Mouse (Mus musculus) heart, postnatal 0 days (tissue): Measurements from ENCODE around the gene Pdxp. TPM values are rescaled to one million over a fixed set of nuclear protein-coding genes. Genes with fewer than 3 reads are reported as not detected.

Experiments used
- ATAC-seq: fragments of 200-750 bp; cut with Nextera tagmentation; 2 replicates; pipeline ENCODE4 v1.8.0; 2017; ENCODE audit warnings: low read depth, moderate number of reproducible peaks, moderate library complexity; ENCODE audit not compliant: insufficient read depth
- DNase-seq: peaks from one replicate; pipeline ENCODE4 v3.0.0-alpha.2; 2016; ENCODE audit warnings: low spot score
- H3K27ac ChIP-seq: fragments of 300-500 bp; sonication (generic); 2 replicates; pipeline ENCODE4 v1.5.1; 2014; ENCODE audit warnings: low read depth, mild to moderate bottlenecking
- H3K27me3 ChIP-seq: fragments of 300-500 bp; sonication (generic); 2 replicates; pipeline ENCODE4 v1.6.1; 2014; ENCODE audit warnings: low read length, mixed read lengths; ENCODE audit not compliant: control insufficient read depth, insufficient read depth
- H3K36me3 ChIP-seq: fragments of 300-500 bp; sonication (generic); replicated peaks from 2 replicates; pipeline ENCODE4 v1.6.1; 2014; ENCODE audit warnings: low read length, mixed read lengths; ENCODE audit not compliant: control insufficient read depth, insufficient read depth
- H3K4me1 ChIP-seq: fragments of 300-500 bp; sonication (generic); 2 replicates; pipeline ENCODE4 v1.6.1; 2014; ENCODE audit warnings: antibody characterized with exemption; ENCODE audit not compliant: control insufficient read depth, insufficient read depth
- H3K4me2 ChIP-seq: fragments of 300-500 bp; sonication (generic); 2 replicates; pipeline ENCODE4 v1.6.1; 2014; ENCODE audit warnings: low read depth, mild to moderate bottlenecking, low read length, moderate library complexity
- H3K4me3 ChIP-seq: fragments of 300-500 bp; sonication (generic); 2 replicates; pipeline ENCODE4 v1.5.1; 2014; ENCODE audit warnings: low read depth, low read length
- H3K9ac ChIP-seq: fragments of 300-500 bp; sonication (generic); replicated peaks from 2 replicates; pipeline ENCODE4 v1.6.1; 2014; ENCODE audit warnings: low read depth, low read length, mixed read lengths
- H3K9me3 ChIP-seq: fragments of 300-500 bp; sonication (generic); replicated peaks from 2 replicates; pipeline ENCODE4 v1.6.1; 2016; ENCODE audit warnings: low read length; ENCODE audit not compliant: control insufficient read depth
- CTCF ChIP-seq: IDR thresholded peaks from 2 replicates; pipeline ENCODE4 v1.5.1; 2016; ENCODE audit warnings: antibody characterized with exemption, control low read depth, low read depth
- EP300 ChIP-seq: IDR thresholded peaks from 2 replicates; pipeline ENCODE4 v1.6.1; 2016; ENCODE audit warnings: antibody characterized with exemption, low read depth
- WGBS: fragments of 180-500 bp; shearing (Covaris S2); extraction: QIAGEN DNeasy Blood & Tissue Kit; methylation state at CpG from one replicate; pipeline ENCODE4 v1.1.7; 2014; 5-methylcytosine and 5-hydroxymethylcytosine counted together
- polyA plus RNA-seq: library from polyadenylated mRNA; unstranded; fragments of >200 nt; fragmentation: Nextera tagmentation; extraction: Ambion mirVana; gene quantifications from 2 replicates; pipeline ENCODE4 v1.2.1, GENCODE M21; 2015
- total RNA-seq: library from RNA; depleted of rRNA; stranded (reverse); fragments of >200 nt; gene quantifications from 2 replicates; pipeline ENCODE4 v1.2.3, GENCODE M21; 2014; ENCODE audit warnings: low replicate concordance

Gene Pdxp
- total and polyA plus RNA-seq, 2 experiments from 2014 or later, result 7.7 to 25.8 TPM

DNA sequence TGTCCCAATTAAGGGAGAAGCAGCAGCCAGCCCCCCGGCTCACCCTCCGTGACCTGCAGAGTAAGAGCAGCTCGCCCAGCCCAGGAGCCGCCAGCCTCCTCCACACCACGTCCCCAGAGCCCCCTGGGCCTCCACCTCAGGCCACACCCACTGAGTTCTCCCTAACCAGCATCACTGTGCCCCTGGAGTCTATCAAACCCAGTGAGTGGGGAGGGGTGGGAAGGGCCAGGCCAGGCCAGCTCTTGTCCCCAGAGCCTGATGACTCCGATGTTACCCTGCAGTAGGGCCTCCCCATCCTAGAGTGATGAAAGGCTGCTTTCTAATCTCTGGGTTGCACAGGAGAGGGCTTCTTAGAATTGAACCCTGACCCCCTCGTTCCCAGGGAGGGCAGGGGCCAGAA lies 21.3 kb upstream of the Pdxp start:
- DNase-seq (no peak), ATAC-seq (no peak)
- Histone ChIP-seq H3K36me3 (peaks cover 62% of the 10 kb centered on the region), H3K4me3 (no peak overlapping the region), H3K4me2 (no peak overlapping the region), H3K27ac (no peak overlapping the region), H3K27me3 (no peaks in the 10 kb centered on the region), H3K4me1 (peaks cover 17% of the 10 kb centered on the region), H3K9me3 (no peaks in the 10 kb centered on the region), H3K9ac (no peak overlapping the region)
- no peak for TF ChIP-seq CTCF
- TF ChIP-seq EP300, result no peak
- whole genome bisulfite sequencing, result 34% methylated on average over 7 of the region's 7 CpGs

DNA sequence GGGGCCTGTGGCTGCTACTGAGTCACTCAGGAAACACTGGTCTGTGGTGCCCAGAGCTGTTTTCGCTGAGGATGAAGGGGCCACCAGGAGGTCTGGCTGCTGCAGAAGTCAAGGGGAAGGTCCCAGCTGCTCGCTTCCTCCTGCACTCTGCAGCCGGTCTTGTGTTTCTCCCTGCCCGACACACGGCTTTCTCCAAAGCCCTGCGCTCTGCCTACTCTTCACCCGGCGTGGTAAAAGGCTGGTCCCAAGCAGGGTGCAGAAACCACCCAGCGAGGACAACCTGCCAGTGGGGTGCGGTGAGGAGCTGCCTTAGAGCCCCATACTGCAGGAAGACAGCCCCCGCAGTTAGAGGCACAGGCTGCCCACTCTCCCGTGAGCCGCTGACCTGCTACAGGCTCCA lies 19.0 kb upstream of the Pdxp start:
- Histone ChIP-seq H3K36me3 (peaks cover 39% of the 10 kb centered on the region), H3K4me2 (no peak overlapping the region), H3K4me1 (peaks cover 19% of the 10 kb centered on the region), H3K27ac (peak overlapping the region; percentile 36; the same call in 1 of the 2 replicates), H3K4me3 (no peak overlapping the region), H3K9ac (no peak overlapping the region), H3K9me3 (no peaks in the 10 kb centered on the region), H3K27me3 (no peaks in the 10 kb centered on the region)
- DNase-seq, result no peak
- TF ChIP-seq EP300 (no peak), CTCF (no peak)
- ATAC-seq, result no peak
- WGBS, result 59% methylated on average over 13 of the region's 13 CpGs

DNA sequence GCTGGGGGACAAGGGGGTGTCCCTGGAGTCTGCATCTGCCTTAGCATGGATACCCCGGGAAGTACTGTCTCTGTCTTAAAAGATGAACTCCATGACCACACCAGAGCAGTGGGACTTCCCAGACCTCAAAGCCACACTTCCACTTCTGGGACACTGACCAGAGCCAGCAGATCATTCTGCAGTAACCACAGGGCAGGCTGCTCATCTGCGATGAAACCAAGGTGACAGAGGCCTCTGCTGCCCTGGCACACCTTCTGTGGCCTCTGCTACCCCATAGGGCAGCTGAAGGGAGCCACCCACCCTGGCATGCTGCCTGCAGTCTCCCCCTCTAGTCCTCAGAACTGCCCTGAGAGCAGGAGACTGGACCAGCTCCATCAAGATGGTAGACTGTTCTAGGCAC lies 18.0 kb upstream of the Pdxp start:
- no peak overlapping the region for H3K27ac ChIP-seq
- H3K4me1 ChIP-seq, result peaks cover 26% of the 10 kb centered on the region
- H3K9me3 ChIP-seq, result no peaks in the 10 kb centered on the region
- H3K4me3 ChIP-seq, result no peak overlapping the region
- H3K27me3 ChIP-seq, result no peaks in the 10 kb centered on the region
- 64% methylated on average over 2 of the region's 2 CpGs for WGBS
- TF ChIP-seq CTCF (no peak), EP300 (no peak)
- peaks cover 33% of the 10 kb centered on the region for H3K36me3 ChIP-seq
- H3K9ac ChIP-seq, result no peak overlapping the region
- DNase-seq (no peak), ATAC-seq (no peak)
- no peak overlapping the region for H3K4me2 ChIP-seq

DNA sequence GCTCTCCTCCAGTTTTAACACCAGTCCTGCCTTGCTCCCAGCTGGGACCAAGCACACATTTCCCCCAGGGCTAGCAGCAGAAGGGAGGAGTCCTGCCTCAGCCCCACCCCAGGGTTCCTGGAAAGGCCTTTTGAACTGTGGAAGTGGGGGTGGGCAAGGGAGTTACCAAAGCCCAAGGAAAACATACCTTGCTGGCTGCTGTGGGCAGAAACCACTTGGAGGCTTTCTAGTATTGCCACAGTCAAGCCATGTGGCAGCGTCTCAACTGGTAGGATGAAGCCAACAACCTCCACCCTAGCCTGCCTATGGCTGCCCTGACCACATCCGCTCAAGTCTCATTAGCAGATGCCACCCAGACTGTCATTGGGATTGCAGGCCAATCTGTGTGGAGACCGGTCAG lies 17.6 kb upstream of the Pdxp start:
- H3K9me3 ChIP-seq, result no peaks in the 10 kb centered on the region
- no peaks in the 10 kb centered on the region for H3K27me3 ChIP-seq
- WGBS, result 88% methylated on average over 3 of the region's 3 CpGs
- no peak overlapping the region for H3K9ac ChIP-seq
- no peak overlapping the region for H3K4me2 ChIP-seq
- peaks cover 28% of the 10 kb centered on the region for H3K36me3 ChIP-seq
- no peak for ATAC-seq
- no peak overlapping the region for H3K4me3 ChIP-seq
- DNase-seq, result no peak
- H3K27ac ChIP-seq, result no peak overlapping the region
- no peak for TF ChIP-seq EP300
- peaks cover 31% of the 10 kb centered on the region for H3K4me1 ChIP-seq

DNA sequence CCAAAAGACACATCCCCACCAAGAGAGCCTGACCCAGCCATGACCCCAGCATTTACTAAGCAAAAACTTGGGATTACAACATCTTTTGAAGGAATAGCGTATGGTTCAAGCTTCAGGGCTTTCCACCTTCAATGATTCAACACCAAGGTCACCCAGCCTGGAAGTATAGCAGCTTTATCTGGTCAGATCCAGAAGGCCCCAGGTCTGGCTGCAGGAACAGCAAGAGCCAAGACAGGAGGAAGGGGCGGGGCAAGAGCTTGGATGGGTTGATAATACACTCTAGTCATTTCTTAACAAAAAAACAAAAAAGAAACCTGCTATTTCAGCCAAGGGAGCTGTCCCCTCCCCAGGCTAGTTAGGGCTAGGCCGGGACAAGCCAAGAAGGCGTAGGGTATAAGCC lies 16.2 kb upstream of the Pdxp start:
- TF ChIP-seq EP300 (no peak), CTCF (no peak)
- no peak overlapping the region for H3K9ac ChIP-seq
- ATAC-seq (no peak), DNase-seq (no peak)
- peaks cover 33% of the 10 kb centered on the region for H3K4me1 ChIP-seq
- WGBS, result 83% methylated on average over 4 of the region's 4 CpGs
- H3K36me3 ChIP-seq, result peaks cover 15% of the 10 kb centered on the region
- 0 out of 2 replicates have a peak overlapping the region, but pooled peaks have one; percentile 21 for H3K27ac ChIP-seq
- no peaks in the 10 kb centered on the region for H3K9me3 ChIP-seq
- no peak overlapping the region for H3K4me3 ChIP-seq
- H3K4me2 ChIP-seq, result no peak overlapping the region
- no peaks in the 10 kb centered on the region for H3K27me3 ChIP-seq

DNA sequence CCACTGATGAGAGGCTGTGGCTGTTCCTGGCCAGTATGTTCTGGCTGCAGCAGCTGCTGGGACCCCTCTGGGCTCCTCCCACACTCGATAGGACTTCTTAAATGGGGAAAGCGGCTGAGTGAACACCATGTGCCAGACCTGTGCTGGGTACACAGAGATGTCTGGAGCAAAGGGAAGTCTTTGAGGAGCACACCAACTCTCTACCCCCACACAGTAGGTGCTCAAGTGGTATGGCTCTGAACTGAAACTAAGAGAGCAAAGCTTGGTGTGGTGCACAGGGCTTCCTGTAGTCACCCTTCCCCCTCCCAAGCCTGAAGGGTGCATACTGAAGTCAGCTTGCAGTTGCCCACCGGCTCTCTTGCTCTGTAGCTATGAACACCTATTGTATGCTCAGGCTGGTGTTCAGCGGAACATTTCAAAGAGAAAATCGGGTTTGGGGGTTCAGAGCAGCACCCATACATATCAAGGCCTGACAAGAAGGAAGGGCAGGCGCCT lies 15.2 kb upstream of the Pdxp start:
- 39% methylated on average over 6 of the region's 6 CpGs for WGBS
- Histone ChIP-seq H3K36me3 (peaks cover 5% of the 10 kb centered on the region), H3K9ac (no peak overlapping the region), H3K27me3 (no peaks in the 10 kb centered on the region), H3K9me3 (no peaks in the 10 kb centered on the region), H3K27ac (peak overlapping the region; percentile 21), H3K4me3 (no peak overlapping the region; the same call in 1 of the 2 replicates), H3K4me2 (peak overlapping the region; percentile 95; the same call in 1 of the 2 replicates), H3K4me1 (peaks cover 33% of the 10 kb centered on the region)
- DNase-seq, result peak; percentile 35
- TF ChIP-seq EP300 (no peak), CTCF (no peak)
- ATAC-seq, result peak; percentile 19; the same call in 1 of the 2 replicates
